Mouse (Mus musculus): ENCODE data around the gene Vmac.

Gene Vmac

GRCm38 (mm10) chr17:56740118-56740787 lies 22.4 kb upstream of the Vmac start:
- DNase-seq (ENCODE audit: low spot score) = no peak

GRCm38 (mm10) chr17:56738221-56738620 lies 20.4 kb upstream of the Vmac start:
- no peak for DNase-seq (ENCODE audit: low spot score)

DNA sequence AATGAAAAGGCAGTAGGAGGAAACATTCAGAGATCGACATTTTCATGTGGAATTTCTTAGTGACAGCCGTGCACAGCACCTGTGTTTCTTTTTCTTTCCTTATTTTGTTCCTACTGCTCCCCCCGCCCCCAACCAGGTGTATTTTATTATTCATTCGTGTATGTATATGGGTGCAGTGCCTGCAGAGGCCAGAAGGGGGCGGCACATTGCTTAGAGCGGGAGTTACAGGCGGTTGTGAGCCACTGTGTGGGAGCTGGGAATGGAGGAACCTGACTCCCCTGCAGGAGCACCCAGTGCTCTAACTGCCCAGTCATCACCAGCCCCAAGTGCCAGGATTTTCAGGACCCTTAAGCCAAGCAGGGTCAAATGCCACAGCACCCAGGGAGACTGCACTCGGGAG lies 18.7 kb upstream of the Vmac start:
- no peak for DNase-seq (ENCODE audit: low spot score)

GRCm38 (mm10) chr17:56729656-56730055 lies 11.8 kb upstream of the Vmac start:
- DNase-seq (ENCODE audit: low spot score) = no peak

DNA sequence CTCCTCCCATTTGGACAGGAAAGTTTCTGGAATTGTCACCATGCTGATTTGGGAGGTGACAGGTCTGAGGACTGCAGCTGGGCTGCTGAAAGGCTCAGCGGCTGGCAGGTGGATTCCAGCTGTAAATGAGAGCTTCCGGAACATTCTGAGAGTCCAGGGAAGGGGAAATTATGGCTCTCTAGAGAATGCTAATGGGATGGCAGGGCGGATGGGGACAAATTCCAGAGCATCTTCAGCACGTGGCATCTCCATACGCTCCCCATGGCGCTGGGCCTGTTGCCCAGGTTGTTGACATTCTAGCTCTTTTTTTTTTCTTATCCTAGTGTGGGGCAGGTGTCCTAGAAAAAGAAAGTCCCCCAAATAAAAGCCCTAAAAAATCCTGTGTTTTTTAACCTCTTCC lies 11.3 kb upstream of the Vmac start:
- DNase-seq (ENCODE audit: low spot score) = no peak

- no peak for DNase-seq (ENCODE audit: low spot score)
Measured at GRCm38 (mm10) chr17:56728117-56728516, 10.3 kb upstream of the Vmac start.

- no peak for DNase-seq (ENCODE audit: low spot score)
Measured at GRCm38 (mm10) chr17:56727659-56728058, 9.8 kb upstream of the Vmac start.

GRCm38 (mm10) chr17:56727029-56727649 lies 9.3 kb upstream of the Vmac start:
- DNase-seq (ENCODE audit: low spot score) = no peak

DNA sequence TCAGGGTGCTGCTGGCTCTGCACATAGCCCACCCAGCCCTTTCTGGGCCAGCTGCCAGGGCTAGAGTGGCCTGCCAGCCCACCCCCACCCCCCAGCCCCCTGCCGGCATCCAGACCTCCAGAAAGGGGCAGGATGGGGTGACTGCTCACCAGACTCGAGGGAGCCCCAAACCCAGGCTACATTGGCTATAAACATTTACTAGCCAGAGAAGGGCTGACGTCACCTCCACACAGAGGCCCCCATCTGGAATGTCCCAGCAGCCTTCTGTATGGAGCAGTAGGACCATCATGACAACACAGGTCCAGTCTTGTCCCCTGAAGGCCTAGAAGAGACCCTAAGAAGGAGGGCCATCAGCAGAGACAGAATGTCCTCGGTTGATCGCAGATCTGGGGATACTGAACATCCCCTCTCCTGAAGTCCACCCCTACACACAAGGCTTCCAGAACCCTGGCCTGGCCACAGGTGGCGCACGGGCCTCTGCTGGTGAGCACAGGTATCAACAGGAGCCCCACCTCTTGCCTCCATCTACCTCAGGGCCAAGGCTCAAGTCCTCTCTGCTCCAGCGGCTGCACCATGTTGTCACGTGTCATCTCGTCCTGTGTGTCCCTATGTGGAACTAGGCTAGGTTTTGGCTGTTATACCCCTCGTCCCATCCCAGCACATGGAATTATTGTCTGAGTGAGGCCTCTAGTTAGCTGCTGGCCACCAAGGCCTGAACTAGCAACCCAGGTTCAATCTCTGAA lies 5.8 kb upstream of the Vmac start:
- DNase-seq (ENCODE audit: low spot score) = no peak

GRCm38 (mm10) chr17:56722441-56722840 lies 4.6 kb upstream of the Vmac start:
- peak; percentile 31 for DNase-seq (ENCODE audit: low spot score)

DNA sequence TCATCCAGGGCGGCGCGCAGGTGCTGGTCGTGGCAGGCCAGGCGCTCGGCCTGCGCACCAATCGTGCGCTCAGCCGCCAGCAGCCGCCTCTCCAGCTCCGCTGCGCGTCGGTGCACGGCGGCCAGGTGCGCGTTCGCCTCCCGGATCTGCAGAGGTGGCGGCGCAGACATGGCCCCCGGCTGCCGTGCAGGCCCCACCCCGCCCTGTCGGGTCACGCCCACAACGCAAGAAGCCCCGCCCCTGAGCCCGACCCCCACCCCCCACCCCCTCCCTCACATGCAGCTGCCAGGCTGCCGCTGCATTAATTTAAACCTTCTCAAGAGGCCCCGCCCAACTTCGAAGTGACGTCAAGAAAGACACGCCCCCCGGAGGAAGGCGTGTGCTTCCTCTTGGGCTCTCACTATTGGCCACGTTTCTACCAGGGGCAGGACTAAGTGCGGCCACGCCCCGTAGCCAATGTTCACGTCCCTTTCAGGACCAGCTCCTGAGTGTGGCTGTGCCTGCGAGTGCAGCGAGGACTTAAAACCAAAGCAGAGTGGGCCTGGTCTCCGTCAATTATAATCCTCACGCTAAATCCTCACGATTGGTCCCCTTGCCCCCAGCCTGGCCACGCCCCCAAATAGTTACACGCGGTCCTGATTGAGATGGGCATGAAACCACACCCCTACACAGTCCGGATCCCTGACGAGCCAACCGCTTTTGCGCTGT lies 1.0 kb downstream of the Vmac start:
- DNase-seq (ENCODE audit: low spot score) = peak; percentile 96

GRCm38 (mm10) chr17:56715914-56716654 lies 1.7 kb downstream of the Vmac start:
- no peak for DNase-seq (ENCODE audit: low spot score)

- DNase-seq (ENCODE audit: low spot score) = no peak
Measured at GRCm38 (mm10) chr17:56715360-56715759, 2.5 kb downstream of the Vmac start.

DNA sequence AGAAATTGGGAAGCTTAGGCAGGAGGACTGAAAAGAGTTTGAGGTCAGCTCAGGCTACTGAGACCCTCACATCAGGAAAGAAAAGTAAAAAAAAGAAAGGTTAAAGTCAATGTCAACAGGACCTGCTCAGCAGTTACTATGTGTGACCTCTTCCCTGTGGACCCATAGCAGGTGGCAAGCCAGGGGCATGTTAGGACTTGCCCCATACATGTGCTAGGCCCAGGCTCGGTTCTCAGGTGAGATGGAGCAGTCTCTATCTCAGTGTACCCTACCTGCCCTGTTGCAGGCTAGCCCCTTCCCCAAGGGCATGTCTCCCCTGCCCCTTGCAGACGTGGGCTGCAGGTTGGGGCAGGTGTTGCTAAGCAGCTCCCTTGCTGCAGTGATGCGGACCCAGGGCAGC lies 8.1 kb downstream of the Vmac start:
- DNase-seq (ENCODE audit: low spot score) = no peak

DNA sequence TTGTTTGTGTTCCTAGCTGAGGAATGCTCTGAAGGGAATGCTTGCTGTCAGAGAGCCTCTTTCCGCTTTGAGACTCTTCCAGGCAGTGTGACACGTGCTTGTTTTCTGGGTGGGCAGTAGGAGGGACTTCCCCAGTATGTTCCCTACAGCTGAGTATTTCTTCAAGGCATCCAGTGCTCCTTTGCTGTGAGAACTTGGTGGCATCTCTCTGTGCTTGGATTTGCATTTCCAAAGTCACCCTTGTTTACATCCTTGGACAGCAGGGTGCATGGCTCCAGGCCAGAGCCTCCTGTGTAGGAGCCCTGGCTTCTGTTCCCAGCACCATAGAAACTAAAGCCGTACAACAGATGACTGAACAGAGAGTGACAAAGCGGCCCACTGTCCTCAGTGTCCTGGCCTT lies 9.1 kb downstream of the Vmac start:
- no peak for DNase-seq (ENCODE audit: low spot score)

- DNase-seq (ENCODE audit: low spot score) = no peak
Measured at GRCm38 (mm10) chr17:56706515-56706914, 11.3 kb downstream of the Vmac start.

GRCm38 (mm10) chr17:56703038-56703437 lies 14.8 kb downstream of the Vmac start:
- DNase-seq (ENCODE audit: low spot score) = no peak

DNA sequence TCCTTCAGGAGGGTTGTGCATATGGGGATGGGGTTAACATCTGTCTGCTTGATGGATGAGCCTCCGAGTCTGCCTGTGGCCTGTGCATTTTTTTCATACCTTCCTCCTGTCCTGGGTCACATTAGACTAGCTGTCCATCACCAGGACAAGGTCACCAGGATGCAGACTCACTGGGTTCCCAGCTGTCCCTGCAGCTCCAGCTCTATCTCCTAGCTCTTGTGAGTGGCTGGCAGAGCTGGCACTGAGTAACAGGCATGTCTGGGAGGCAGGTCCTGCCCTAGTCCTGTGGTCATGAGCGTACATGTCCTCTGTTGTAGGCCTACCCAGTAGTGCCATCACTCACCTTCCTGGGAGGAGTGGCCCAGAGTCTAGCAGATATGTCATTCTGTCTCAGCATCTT lies 17.4 kb downstream of the Vmac start:
- no peak for DNase-seq (ENCODE audit: low spot score)

GRCm38 (mm10) chr17:56693851-56694310 lies 23.9 kb downstream of the Vmac start:
- DNase-seq (ENCODE audit: low spot score) = no peak

- DNase-seq (ENCODE audit: low spot score) = no peak
Measured at GRCm38 (mm10) chr17:56693395-56693794, 24.4 kb downstream of the Vmac start.

- no peak for DNase-seq (ENCODE audit: low spot score)
Measured at GRCm38 (mm10) chr17:56688689-56689088, 29.1 kb downstream of the Vmac start.

DNA sequence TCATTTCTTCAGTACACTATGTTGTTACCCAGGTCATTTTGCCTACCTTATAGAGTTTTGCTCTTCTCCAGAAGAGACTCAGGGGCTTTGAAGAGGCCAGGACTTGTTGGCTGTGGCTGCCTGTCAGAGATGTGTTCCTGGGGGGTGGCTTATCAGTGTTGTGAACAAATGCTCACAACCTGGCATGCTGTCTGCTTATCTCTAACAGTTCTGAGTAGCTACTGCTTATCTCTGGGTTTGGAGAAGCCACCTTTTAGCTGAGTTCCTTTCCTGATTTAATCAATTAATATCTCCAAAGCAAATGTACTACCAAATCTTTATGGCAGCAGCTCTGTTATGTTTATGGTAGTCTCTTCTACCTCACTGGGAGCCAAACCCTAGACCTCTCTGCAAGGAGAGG lies 29.8 kb downstream of the Vmac start:
- no peak for DNase-seq (ENCODE audit: low spot score)
